Mouse (Mus musculus) liver, embryonic 12.5 days (tissue): ENCODE results near the gene Pde9a. TPM values are rescaled to one million over a fixed set of nuclear protein-coding genes. Genes with fewer than 3 reads are reported as not detected.

Experiments
- ATAC-seq: fragments of 200-750 bp; cut with Nextera tagmentation; 2 replicates; pipeline ENCODE4 v1.8.0; 2017; ENCODE audit warnings: moderate number of reproducible peaks, mild to moderate bottlenecking, moderate library complexity
- H3K27ac ChIP-seq: fragments of 300-500 bp; sonication (generic); 2 replicates; pipeline ENCODE4 v1.5.1; 2016; ENCODE audit warnings: mild to moderate bottlenecking
- H3K27me3 ChIP-seq: fragments of 300-500 bp; sonication (generic); replicated peaks from 2 replicates; pipeline ENCODE4 v1.6.1; 2016; ENCODE audit warnings: mild to moderate bottlenecking, moderate library complexity
- H3K36me3 ChIP-seq: fragments of 300-500 bp; sonication (generic); 2 replicates; pipeline ENCODE4 v1.6.1; 2016; ENCODE audit warnings: mild to moderate bottlenecking, moderate library complexity
- H3K4me1 ChIP-seq: fragments of 300-500 bp; sonication (generic); 2 replicates; pipeline ENCODE4 v1.6.1; 2016
- H3K4me2 ChIP-seq: fragments of 300-500 bp; sonication (generic); 2 replicates; pipeline ENCODE4 v1.6.1; 2016; ENCODE audit warnings: mild to moderate bottlenecking, moderate library complexity
- H3K4me3 ChIP-seq: fragments of 300-500 bp; sonication (generic); 2 replicates; pipeline ENCODE4 v1.5.1; 2016; ENCODE audit warnings: mild to moderate bottlenecking, moderate library complexity
- H3K9ac ChIP-seq: fragments of 300-500 bp; sonication (generic); 2 replicates; pipeline ENCODE4 v1.6.1; 2016; ENCODE audit warnings: mild to moderate bottlenecking, moderate library complexity
- H3K9me3 ChIP-seq: fragments of 300-500 bp; sonication (generic); replicated peaks from 2 replicates; pipeline ENCODE4 v1.6.1; 2016; ENCODE audit warnings: mild to moderate bottlenecking, moderate library complexity
- WGBS: fragments of 180-500 bp; shearing (Covaris S2); methylation state at CpG from one replicate; pipeline ENCODE4 v1.1.7; 2016; ENCODE audit not compliant: insufficient replicate concordance; 5-methylcytosine and 5-hydroxymethylcytosine counted together
- polyA plus RNA-seq: library from polyadenylated mRNA; unstranded; fragments of >200 nt; fragmentation: Nextera tagmentation; extraction: Ambion mirVana; gene quantifications from 2 replicates; pipeline ENCODE4 v1.2.1, GENCODE M21; 2016

Pde9a gene
- polyA plus RNA-seq, 1 experiment from 2014 or later, result 5.6 TPM

DNA sequence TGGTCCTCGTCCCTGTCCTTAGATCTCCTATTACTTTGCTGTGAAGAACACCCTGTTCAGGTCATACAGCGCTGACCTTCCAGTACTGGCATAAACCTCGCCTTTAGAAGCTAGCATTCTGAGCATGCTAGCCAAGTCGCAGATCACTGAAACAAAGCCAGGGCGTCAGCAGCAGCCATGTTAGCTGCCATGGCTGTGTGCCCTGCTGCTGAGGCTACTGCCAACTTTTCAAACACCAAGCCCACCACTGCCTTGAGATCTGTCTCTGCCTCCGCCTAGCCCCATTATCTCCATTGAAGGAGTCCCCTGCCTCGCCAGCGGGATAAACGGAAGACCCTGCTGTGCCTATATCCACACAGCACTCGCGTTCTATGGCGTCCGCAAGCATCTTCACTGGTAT, 25.4 kb upstream of the Pde9a start:
- Histone ChIP-seq H3K4me3 (no peak overlapping the region), H3K9me3 (no peaks in the 10 kb centered on the region), H3K27ac (no peak overlapping the region), H3K36me3 (no peaks in the 10 kb centered on the region), H3K9ac (no peak overlapping the region), H3K27me3 (no peaks in the 10 kb centered on the region; the same call in 1 of the 2 replicates), H3K4me1 (no peaks in the 10 kb centered on the region), H3K4me2 (no peak overlapping the region)
- WGBS, result 69% methylated on average over 13 of the region's 13 CpGs
- no peak for ATAC-seq

DNA sequence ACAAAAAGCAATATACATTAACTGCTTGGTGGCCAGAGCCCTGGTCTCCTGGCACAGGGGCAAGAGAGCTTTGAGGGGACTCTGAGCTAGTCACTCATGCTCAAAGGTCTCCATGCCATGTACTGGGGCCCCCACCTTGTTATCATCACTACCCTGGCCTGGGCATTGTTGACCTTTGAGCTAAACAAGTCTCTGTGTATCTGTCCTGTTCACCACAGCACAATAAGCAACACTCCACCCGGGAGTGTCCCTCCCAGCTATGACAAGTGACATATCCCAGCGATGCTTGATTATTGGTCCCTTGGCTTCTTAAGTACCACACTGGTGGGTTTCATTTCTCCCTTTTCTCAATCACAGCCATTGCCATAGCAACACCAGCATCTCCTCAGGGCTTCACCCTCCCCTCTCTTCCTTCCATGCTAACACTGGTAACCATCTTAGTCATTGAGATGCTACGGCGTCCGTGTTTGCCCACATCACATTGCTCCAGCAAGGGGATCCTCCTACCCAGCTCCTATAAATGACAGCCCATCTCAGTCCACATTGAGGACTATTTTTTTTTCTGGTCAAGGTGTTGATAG, 20.3 kb upstream of the Pde9a start:
- H3K27ac ChIP-seq, result no peak overlapping the region
- H3K4me3 ChIP-seq, result no peak overlapping the region
- H3K4me1 ChIP-seq, result no peaks in the 10 kb centered on the region
- H3K36me3 ChIP-seq, result no peaks in the 10 kb centered on the region
- no peak overlapping the region for H3K9ac ChIP-seq
- WGBS, result 79% methylated on average over 5 of the region's 5 CpGs
- H3K9me3 ChIP-seq, result no peaks in the 10 kb centered on the region
- no peak for ATAC-seq
- no peaks in the 10 kb centered on the region for H3K27me3 ChIP-seq
- no peak overlapping the region for H3K4me2 ChIP-seq

DNA sequence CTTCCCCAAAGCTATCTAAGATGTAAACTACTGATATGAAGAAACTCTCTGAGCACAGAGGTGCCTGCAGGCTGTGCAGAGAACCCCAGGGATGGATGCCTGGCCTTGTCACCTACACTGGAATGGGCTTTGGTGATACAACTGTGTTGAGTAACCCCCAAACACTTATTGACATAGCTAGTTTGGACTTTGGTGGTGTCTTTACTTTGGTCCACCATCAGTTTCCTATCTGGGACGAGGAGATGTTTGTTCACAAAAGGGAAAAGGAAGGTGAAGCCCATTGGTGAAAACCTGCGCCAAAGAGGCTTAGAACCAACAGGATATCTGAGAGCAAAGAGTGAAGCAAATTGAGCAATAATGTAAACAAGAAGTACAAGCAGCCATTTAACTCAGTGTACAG, 15.8 kb upstream of the Pde9a start:
- WGBS, result 56% methylated on average over 2 of the region's 2 CpGs
- no peaks in the 10 kb centered on the region for H3K36me3 ChIP-seq
- peak; percentile 32; the same call in 1 of the 2 replicates for ATAC-seq

DNA sequence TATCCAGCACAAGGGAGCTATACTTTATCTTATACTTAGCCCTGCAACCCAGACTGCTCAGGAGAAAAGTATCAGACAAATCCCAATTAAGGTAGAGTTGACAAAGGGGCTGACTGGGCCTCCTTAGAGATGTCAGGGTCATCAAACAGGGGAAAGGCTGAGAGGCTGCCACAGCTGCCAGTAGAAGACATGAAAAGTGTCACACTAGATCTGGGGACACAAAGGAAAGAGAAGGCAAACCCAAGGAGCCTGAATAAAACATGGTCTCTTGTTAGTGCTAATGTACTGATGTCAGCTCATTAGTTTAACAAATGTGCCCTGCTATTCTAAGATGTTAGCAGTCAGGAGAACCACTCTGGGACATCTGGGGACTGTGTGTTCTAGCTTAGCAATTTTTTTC, 15.1 kb upstream of the Pde9a start:
- H3K4me3 ChIP-seq, result no peak overlapping the region
- H3K36me3 ChIP-seq, result no peaks in the 10 kb centered on the region
- no peak overlapping the region for H3K9ac ChIP-seq
- no peaks in the 10 kb centered on the region for H3K27me3 ChIP-seq
- H3K27ac ChIP-seq, result no peak overlapping the region
- no peak overlapping the region for H3K4me2 ChIP-seq
- no peak for ATAC-seq
- H3K4me1 ChIP-seq, result no peaks in the 10 kb centered on the region
- no peaks in the 10 kb centered on the region for H3K9me3 ChIP-seq

More for the DNA sequence above, 15.8 kb upstream of the Pde9a start:
- no peak overlapping the region for H3K4me3 ChIP-seq
- no peaks in the 10 kb centered on the region for H3K9me3 ChIP-seq
- no peaks in the 10 kb centered on the region for H3K27me3 ChIP-seq
- H3K9ac ChIP-seq, result no peak overlapping the region
- no peaks in the 10 kb centered on the region for H3K4me1 ChIP-seq
- H3K4me2 ChIP-seq, result no peak overlapping the region
- H3K27ac ChIP-seq, result no peak overlapping the region

DNA sequence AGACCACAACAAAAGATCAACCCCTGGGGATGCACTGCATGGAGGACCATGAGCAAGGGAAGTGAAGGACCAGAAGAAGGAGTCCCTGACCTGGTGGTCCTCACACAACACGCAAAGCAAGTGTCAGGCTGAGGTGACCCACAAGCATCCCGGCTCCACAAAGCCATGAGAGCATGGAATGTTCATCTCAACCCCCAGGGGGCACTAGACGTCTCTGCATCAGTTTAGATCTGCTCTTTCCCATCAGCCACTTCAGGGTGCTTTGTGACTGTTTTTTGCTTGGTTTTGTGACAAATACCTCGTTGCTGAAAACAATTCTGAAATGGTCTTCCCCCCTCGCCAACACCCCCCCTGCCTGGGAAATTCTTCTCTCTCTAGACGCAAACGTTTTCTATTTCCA, 8.0 kb upstream of the Pde9a start:
- Histone ChIP-seq H3K36me3 (no peaks in the 10 kb centered on the region), H3K27me3 (peaks cover 9% of the 10 kb centered on the region), H3K9ac (no peak overlapping the region), H3K4me3 (no peak overlapping the region), H3K9me3 (no peaks in the 10 kb centered on the region), H3K4me2 (no peak overlapping the region), H3K27ac (no peak overlapping the region), H3K4me1 (no peaks in the 10 kb centered on the region)
- WGBS, result 12% methylated on average over 7 of the region's 7 CpGs
- no peak for ATAC-seq

DNA sequence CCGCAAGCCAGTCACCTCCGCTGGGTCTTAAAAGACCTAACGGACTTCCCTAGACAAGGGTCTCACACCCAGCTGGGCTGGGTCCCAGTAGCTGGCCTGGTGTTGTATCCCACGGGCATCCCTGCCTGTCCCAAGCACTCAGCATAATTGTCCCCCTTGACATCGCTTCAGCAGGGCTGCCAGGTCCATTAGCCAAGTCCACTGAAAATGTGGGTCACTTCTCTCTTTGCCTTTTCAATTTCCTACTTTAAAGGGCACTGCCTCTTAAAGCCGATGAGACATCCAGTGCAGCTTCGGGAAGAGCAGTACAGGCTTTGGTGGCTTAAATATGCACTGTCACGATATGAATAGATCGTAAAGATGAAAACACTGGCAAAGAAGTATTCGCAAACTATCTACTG, 7.6 kb upstream of the Pde9a start:
- WGBS, result 62% methylated on average over 10 of the region's 10 CpGs
- Histone ChIP-seq H3K9ac (no peak overlapping the region), H3K36me3 (no peaks in the 10 kb centered on the region), H3K27me3 (peaks cover 9% of the 10 kb centered on the region), H3K4me3 (no peak overlapping the region), H3K4me1 (no peaks in the 10 kb centered on the region), H3K27ac (no peak overlapping the region), H3K9me3 (no peaks in the 10 kb centered on the region), H3K4me2 (no peak overlapping the region)
- no peak for ATAC-seq

DNA sequence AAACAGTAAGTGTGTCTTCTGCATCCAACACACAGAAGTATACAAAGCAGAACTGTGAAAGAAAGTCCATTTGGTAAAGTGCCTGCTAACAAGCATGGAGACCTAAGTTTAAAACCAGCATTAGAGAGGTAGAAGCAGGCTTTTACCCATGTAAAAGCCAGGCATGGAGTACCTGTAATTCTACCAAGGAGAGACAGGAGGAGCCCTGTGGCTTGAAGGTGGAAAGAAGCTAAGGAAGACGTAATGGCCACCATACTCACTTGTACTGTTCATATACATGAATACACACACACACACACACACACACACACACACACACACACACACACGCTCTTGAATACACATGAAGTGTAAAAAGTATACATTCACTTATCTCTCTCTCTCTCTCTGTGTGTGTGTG, 6.9 kb upstream of the Pde9a start:
- ATAC-seq, result no peak
- Histone ChIP-seq H3K4me1 (no peaks in the 10 kb centered on the region), H3K9me3 (no peaks in the 10 kb centered on the region), H3K4me3 (no peak overlapping the region), H3K9ac (no peak overlapping the region), H3K27me3 (peaks cover 9% of the 10 kb centered on the region), H3K4me2 (no peak overlapping the region), H3K36me3 (no peaks in the 10 kb centered on the region), H3K27ac (no peak overlapping the region)
- WGBS, result 56% methylated on average over 2 of the region's 2 CpGs

DNA sequence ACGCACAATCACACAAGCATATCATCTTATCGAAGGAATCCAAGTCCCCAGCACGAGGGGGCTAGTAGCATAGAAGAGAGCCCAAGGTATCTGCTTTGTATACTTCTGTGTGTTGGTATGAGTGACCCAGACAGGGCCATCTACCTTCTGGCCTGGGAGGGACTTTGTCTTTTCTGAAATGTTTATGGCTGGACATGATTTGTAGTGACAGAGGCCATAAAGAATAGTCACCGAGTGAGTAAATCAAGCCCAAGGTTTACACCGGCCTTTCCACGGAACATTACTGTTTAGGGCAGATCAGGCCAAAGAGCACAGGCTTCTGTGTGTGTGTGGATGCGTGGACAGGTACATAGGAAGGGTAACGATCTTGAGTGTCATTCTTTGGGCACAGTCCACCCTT, 6.1 kb upstream of the Pde9a start:
- no peak overlapping the region for H3K4me3 ChIP-seq
- no peaks in the 10 kb centered on the region for H3K36me3 ChIP-seq
- H3K27me3 ChIP-seq, result peaks cover 14% of the 10 kb centered on the region
- WGBS, result 65% methylated on average over 8 of the region's 8 CpGs
- peaks cover under 1% of the 10 kb centered on the region; the same call in 1 of the 2 replicates for H3K4me1 ChIP-seq
- no peak for ATAC-seq
- H3K9me3 ChIP-seq, result no peaks in the 10 kb centered on the region
- no peak overlapping the region for H3K9ac ChIP-seq
- H3K27ac ChIP-seq, result no peak overlapping the region
- H3K4me2 ChIP-seq, result no peak overlapping the region

DNA sequence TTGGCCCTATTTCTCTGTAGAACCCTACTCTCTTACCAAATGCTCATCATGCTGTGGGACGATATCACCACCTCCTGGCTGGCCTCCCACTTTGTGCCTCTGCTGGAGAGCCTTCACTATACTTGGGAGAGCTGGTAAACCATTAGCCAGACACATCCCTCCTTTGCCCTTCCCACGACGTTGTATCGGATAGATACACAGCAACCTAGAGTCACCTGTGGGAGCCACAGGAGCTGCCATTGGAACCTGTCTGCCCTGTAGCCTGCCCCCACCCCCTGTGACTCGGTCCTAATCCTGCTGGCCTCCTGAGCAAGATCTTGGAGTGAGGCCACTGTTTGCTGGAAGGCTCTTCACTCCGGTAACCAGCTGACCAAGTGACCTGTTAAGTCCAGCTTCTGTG, 2.7 kb upstream of the Pde9a start:
- Histone ChIP-seq H3K36me3 (no peaks in the 10 kb centered on the region), H3K27ac (no peak overlapping the region), H3K4me1 (peaks cover 21% of the 10 kb centered on the region), H3K9ac (no peak overlapping the region), H3K9me3 (no peaks in the 10 kb centered on the region), H3K4me2 (no peak overlapping the region), H3K4me3 (no peak overlapping the region), H3K27me3 (peaks cover 49% of the 10 kb centered on the region)
- ATAC-seq, result peak; percentile 42; the same call in 1 of the 2 replicates
- WGBS, result 63% methylated on average over 6 of the region's 6 CpGs

DNA sequence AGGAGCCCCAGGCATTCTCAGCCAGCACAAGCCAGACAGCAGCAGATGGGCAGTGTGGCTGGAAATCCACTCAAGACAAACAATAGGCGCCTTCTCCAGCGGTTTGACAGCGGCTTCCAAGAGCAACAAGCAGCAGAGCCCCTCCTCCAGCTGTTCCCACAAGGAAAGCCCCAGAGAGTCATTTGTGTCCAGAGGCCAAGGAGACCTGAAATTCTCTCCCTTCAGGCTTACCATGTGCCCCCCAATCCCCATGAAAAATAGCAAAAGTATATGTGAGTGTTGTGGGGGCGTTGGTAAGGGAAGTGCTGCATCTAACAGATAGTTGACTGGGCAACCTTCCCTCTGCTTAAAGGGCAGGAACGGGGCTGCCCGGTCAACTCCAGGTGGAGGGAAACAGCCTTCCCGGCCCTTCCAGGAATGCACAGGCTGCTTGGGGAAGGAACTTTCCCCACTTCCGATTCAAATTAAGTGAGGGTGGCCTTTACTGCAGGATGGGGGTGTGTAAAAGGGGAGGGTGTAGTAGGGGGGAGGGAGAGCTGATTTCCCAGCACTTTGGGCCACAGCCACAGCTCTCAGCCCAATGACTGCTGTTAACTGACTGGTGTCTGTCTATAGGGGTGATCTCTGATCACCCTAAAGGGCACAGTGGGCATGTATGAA, 912 bp upstream of the Pde9a start:
- Histone ChIP-seq H3K27ac (no peak overlapping the region), H3K4me2 (0 out of 2 replicates have a peak overlapping the region, but pooled peaks have one; percentile 70), H3K9ac (no peak overlapping the region), H3K9me3 (no peaks in the 10 kb centered on the region), H3K4me3 (no peak overlapping the region), H3K36me3 (no peaks in the 10 kb centered on the region), H3K27me3 (peaks cover 54% of the 10 kb centered on the region), H3K4me1 (peaks cover 21% of the 10 kb centered on the region)
- no peak for ATAC-seq
- whole genome bisulfite sequencing, result 19% methylated on average over 8 of the region's 8 CpGs

DNA sequence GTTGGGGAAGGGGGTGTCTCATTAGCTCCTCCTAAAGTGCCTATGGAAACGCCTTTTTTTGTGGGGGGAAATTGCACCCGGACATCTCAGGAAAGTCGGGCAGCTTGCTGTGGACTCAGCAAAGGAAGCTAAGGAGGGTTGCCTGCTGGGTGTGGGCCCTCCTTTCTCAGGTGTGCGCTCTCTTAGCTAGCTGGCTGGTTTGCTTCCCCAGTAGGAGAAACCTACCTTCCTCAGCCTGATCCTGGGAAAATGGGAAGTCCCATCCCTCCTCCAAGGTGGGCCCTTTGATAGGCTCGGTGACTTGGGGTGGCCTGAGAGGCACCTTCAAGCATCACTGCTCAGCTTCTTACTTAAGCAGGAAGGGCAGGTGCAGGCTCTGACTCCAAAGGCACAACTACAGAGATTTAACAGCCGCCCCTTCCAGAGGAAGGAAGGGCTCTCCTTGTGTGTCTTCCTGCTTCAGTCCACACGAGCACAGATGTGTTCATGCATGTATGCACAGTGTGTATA, 811 bp downstream of the Pde9a start:
- Histone ChIP-seq H3K9me3 (no peaks in the 10 kb centered on the region), H3K4me2 (peak overlapping the region; percentile 70), H3K4me1 (peaks cover 24% of the 10 kb centered on the region), H3K36me3 (no peaks in the 10 kb centered on the region), H3K9ac (peak overlapping the region; percentile 37; the same call in 1 of the 2 replicates), H3K27ac (no peak overlapping the region), H3K27me3 (peaks cover 52% of the 10 kb centered on the region), H3K4me3 (peak overlapping the region; percentile 54)
- no peak for ATAC-seq
- WGBS, result 11% methylated on average over 7 of the region's 7 CpGs

DNA sequence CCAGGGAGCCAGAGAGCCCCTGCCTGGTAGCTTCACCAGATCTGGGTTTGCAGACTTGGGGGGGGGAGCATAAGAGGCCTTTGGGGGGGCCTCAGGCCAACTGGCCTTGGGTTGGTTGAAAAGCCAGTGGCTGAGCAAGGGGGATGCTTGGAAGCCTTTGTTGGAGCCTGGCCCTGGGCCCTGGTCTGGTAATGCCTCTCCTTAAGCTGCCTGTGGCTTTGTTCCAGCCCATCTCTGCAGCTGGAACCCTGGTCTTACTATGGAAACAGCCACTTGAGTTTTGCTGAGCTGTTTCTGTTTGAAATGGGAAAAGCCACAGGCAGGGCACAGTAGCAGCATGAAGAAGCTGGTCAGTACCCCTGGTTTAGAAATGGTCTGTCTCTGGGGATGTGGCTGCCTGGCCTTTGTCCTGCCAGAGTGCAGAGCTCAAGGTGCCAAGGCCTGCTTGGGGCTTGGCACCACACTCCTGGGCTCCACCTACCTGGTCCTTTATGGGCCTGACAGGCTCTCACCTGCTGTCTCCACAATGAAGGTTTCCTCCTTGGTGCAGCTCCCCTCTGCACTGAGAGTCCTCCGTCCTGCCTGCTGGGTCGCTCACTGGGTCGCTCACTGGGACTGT, 3.5 kb downstream of the Pde9a start:
- Histone ChIP-seq H3K36me3 (no peaks in the 10 kb centered on the region), H3K9ac (no peak overlapping the region), H3K4me2 (no peak overlapping the region), H3K27me3 (peaks cover 43% of the 10 kb centered on the region), H3K27ac (no peak overlapping the region), H3K9me3 (no peaks in the 10 kb centered on the region), H3K4me1 (peaks cover 32% of the 10 kb centered on the region), H3K4me3 (no peak overlapping the region)
- WGBS, result 59% methylated on average over 3 of the region's 3 CpGs
- ATAC-seq, result no peak
